Mouse (Mus musculus): ENCODE measurements around the gene Stard7.

DNA sequence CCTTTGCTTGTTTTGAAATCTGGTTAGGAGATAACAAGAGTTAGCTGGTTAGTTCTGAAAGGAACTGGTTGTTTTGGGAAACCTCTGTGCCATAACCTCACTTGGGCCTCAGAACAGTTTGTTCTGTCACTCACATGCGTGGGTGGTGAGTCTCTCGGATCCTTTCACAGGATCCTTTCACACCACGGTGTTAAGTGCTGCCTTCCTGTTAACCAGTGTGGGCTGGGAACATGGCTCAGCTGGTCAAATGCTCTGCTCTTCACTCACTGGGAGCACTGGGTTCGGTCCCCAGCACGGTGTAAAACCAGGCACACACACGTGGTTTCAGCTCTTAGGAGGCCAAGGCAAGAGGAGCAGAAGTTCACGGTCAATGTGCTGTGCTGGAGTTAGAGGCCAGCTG, 54.4 kb downstream of the Stard7 start:
- no peak for TF ChIP-seq CTCF (IDR thresholded peaks at IDR 0.05; ENCODE audit: low read depth, low read length)
- no peak for TF ChIP-seq GATA1 (IDR thresholded peaks at IDR 0.05; ENCODE audit: borderline replicate concordance, low read length)
- TF ChIP-seq POLR2AphosphoS5 (IDR thresholded peaks at IDR 0.05; ENCODE audit: insufficient replicate concordance, low read depth, low read length), result no peak
